Mouse (Mus musculus): ENCODE data around the gene Mef2a. TPM values are rescaled to one million over a fixed set of nuclear protein-coding genes. Genes with fewer than 3 reads are reported as not detected.

Mef2a gene
- polyA plus RNA-seq, 1 experiment from 2014 or later, result 22.4 TPM

- H3K4me1 ChIP-seq, result no peaks in the 10 kb centered on the region
- no peaks in the 10 kb centered on the region for H3K36me3 ChIP-seq (replicated peaks)
- H3K27ac ChIP-seq, result no peak overlapping the region
- WGBS, result 86% methylated on average over 7 of the region's 7 CpGs
- no peak for DNase-seq (ENCODE audit: extremely low spot score, low spot score)
- no peak overlapping the region for H3K4me3 ChIP-seq
- H3K9me3 ChIP-seq, result no peaks in the 10 kb centered on the region
- H3K27me3 ChIP-seq (ENCODE audit: poor library complexity, severe bottlenecking), result no peaks in the 10 kb centered on the region
Observed at GRCm38 (mm10) chr7:67390095-67390494, 17.4 kb upstream of the Mef2a start.

- Histone ChIP-seq H3K4me3 (no peak overlapping the region), H3K27me3 (ENCODE audit: poor library complexity, severe bottlenecking) (no peaks in the 10 kb centered on the region), H3K36me3 (replicated peaks) (no peaks in the 10 kb centered on the region), H3K27ac (no peak overlapping the region), H3K4me1 (no peaks in the 10 kb centered on the region), H3K9me3 (no peaks in the 10 kb centered on the region)
- DNase-seq (ENCODE audit: extremely low spot score, low spot score), result no peak
- 82% methylated on average over 6 of the region's 6 CpGs for WGBS
Observed at GRCm38 (mm10) chr7:67384942-67385872, 12.5 kb upstream of the Mef2a start.

DNA sequence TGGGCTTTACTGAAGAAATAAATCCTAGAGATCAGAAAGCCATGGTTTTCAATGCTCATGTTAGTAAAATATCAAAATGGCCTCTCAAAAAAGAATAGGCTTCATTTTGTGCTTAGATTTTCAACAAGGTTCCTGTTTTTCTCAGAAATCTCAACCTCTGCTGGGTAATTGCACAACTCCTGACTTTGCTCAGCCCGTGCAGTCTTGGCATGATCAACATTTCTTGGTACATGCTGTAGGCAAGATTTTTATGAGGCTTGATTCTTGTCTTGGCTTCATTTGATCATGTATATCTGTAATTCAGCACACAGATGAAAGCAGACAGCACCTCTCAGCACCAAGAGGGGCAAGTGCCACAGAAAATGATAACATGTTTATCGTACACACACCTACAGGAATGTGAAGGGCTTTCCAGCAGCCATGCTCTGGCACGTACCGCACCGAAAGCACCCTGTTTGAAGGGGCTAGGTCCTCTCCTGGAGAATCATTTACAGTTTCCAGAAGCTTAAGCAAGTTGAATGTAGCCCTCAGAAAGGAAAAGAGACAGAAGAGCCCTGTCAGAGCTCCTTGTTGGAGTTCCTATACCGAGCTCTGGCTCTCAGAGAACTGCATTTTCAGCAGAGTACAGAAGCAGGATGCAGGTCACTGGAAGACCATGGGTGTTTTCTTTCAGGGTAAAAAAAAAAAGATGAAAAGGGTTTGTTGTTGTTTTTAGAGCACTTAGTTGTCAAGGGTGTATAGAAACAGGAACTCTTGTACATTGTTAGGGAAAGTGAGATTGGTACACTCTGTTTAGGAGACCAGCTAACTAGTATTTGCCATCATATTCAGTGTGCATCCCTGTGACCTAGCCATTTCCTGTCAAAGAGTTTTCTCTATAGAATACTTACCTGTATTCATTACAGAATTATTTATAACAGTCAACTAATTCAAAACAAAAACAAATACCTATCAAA lies 7.8 kb upstream of the Mef2a start:
- Histone ChIP-seq H3K4me3 (no peak overlapping the region), H3K27me3 (ENCODE audit: poor library complexity, severe bottlenecking) (no peaks in the 10 kb centered on the region), H3K27ac (no peak overlapping the region), H3K9me3 (no peaks in the 10 kb centered on the region), H3K36me3 (replicated peaks) (no peaks in the 10 kb centered on the region), H3K4me1 (no peaks in the 10 kb centered on the region)
- no peak for DNase-seq (ENCODE audit: extremely low spot score, low spot score)
- WGBS, result 93% methylated on average over 6 of the region's 6 CpGs

DNA sequence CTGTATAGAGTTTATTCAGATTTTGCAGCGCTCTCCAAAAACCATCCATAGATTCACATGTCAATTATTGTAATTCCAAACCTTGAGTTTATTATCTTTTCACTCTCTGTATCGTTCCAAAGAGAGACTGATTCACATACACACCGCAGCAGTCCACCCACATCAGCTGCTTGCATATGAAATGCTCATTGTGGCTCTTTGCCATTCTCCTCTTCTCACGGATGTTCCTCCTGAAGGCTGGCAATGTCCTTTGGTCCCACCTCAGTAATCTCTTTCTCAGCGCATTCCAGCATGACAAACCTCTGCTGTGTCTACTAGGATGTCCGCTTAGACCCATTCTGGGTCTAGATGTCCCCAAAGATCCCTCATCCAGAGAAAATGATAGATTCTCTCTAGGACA lies 4.1 kb upstream of the Mef2a start:
- no peak for DNase-seq (ENCODE audit: extremely low spot score, low spot score)
- Histone ChIP-seq H3K9me3 (no peaks in the 10 kb centered on the region), H3K27me3 (ENCODE audit: poor library complexity, severe bottlenecking) (no peaks in the 10 kb centered on the region; the same call in 1 of the 2 replicates), H3K27ac (no peak overlapping the region), H3K36me3 (replicated peaks) (no peaks in the 10 kb centered on the region), H3K4me3 (no peak overlapping the region), H3K4me1 (peaks cover 13% of the 10 kb centered on the region)
- 90% methylated on average over 6 of the region's 6 CpGs for WGBS

- H3K27me3 ChIP-seq (ENCODE audit: poor library complexity, severe bottlenecking), result no peaks in the 10 kb centered on the region; the same call in 1 of the 2 replicates
- WGBS, result 45% methylated on average over 5 of the region's 5 CpGs
- no peaks in the 10 kb centered on the region for H3K9me3 ChIP-seq
- H3K36me3 ChIP-seq (replicated peaks), result no peaks in the 10 kb centered on the region
- H3K27ac ChIP-seq, result peak overlapping the region; percentile 98
- H3K4me1 ChIP-seq, result peaks cover 25% of the 10 kb centered on the region
- no peak for DNase-seq (ENCODE audit: extremely low spot score, low spot score)
- peak overlapping the region; percentile 87; the same call in 1 of the 2 replicates for H3K4me3 ChIP-seq
Observed at GRCm38 (mm10) chr7:67373975-67374374, 1.3 kb upstream of the Mef2a start.

DNA sequence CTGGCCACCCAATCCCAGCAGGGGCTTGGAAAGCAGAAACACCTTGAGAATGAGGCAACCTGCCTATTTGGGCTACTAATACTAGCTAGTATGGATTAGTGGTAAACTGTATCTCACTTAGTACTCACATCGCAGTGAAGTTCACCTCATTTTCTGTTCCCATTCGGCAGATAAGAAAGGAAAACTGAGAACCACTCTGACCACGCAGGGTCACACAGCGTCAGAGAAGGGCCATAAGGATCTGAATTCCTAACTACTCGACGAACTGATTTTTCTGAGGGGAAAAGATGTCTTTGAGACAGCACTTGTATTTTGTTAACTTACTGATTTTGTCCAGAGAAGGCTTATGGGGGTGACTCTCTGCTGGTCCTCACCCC lies 914 bp upstream of the Mef2a start:
- DNase-seq (ENCODE audit: extremely low spot score, low spot score), result no peak
- peak overlapping the region; percentile 98 for H3K27ac ChIP-seq

DNA sequence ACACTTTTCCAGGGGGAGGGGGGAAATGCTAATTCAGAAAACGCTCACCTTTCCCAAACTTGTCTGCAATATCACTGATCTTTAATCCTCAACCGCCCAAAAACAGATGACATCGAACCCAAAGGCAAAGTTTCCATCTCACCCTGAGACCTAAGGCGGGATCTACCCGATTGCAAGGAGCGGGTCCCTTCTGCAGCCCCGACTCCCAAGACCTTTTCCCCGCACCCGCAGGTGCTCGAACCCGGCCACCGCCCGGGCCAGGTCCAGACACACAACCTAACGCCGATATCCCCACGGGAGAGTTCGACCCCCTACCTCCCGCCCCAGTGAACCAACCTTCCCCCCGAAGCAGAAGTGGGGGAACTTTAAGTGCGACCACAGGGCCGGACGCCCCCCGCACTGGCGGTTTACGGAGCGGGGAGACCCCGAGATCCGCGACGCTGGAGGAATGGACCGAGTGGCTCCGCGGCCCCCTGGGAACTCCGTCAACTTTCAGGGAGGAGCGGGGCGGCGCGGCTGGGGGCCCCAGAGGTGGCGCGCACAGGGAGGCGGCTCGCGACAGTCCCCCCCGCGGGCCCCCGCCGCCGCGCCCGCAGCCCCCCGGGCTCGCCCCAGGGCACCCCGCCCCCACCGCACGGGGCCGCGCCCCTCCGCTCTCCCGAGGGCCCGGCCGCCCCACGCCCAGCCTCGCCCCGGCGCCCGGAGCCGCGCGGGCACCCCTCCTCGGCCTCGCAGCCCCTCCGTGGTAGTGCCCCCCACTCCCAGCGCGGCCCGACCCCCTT lies 576 bp downstream of the Mef2a start:
- Histone ChIP-seq H3K27ac (peak overlapping the region; percentile 98), H3K9me3 (no peaks in the 10 kb centered on the region), H3K4me1 (peaks cover 25% of the 10 kb centered on the region), H3K4me3 (peak overlapping the region; percentile 87), H3K27me3 (ENCODE audit: poor library complexity, severe bottlenecking) (no peaks in the 10 kb centered on the region; the same call in 1 of the 2 replicates), H3K36me3 (replicated peaks) (0 out of 2 replicates have a peak, but pooled peaks cover 2% of the 10 kb centered on the region)
- DNase-seq (ENCODE audit: extremely low spot score, low spot score), result peak; percentile 23
- WGBS, result 1% methylated on average over 62 of the region's 75 CpGs

More for the DNA sequence above, 914 bp upstream of the Mef2a start:
- H3K27me3 ChIP-seq (ENCODE audit: poor library complexity, severe bottlenecking), result no peaks in the 10 kb centered on the region; the same call in 1 of the 2 replicates
- peaks cover 25% of the 10 kb centered on the region for H3K4me1 ChIP-seq
- WGBS, result 31% methylated on average over 6 of the region's 6 CpGs
- no peaks in the 10 kb centered on the region for H3K9me3 ChIP-seq
- no peaks in the 10 kb centered on the region for H3K36me3 ChIP-seq (replicated peaks)
- H3K4me3 ChIP-seq, result peak overlapping the region; percentile 87

GRCm38 (mm10) chr7:67371351-67371890 lies 1.2 kb downstream of the Mef2a start:
- Histone ChIP-seq H3K4me1 (peaks cover 25% of the 10 kb centered on the region), H3K9me3 (no peaks in the 10 kb centered on the region), H3K27ac (peak overlapping the region; percentile 98; the same call in 1 of the 2 replicates), H3K4me3 (peak overlapping the region; percentile 87), H3K27me3 (ENCODE audit: poor library complexity, severe bottlenecking) (no peaks in the 10 kb centered on the region; the same call in 1 of the 2 replicates), H3K36me3 (replicated peaks) (0 out of 2 replicates have a peak, but pooled peaks cover 5% of the 10 kb centered on the region)
- WGBS, result 20% methylated on average over 10 of the region's 10 CpGs
- no peak for DNase-seq (ENCODE audit: extremely low spot score, low spot score)

DNA sequence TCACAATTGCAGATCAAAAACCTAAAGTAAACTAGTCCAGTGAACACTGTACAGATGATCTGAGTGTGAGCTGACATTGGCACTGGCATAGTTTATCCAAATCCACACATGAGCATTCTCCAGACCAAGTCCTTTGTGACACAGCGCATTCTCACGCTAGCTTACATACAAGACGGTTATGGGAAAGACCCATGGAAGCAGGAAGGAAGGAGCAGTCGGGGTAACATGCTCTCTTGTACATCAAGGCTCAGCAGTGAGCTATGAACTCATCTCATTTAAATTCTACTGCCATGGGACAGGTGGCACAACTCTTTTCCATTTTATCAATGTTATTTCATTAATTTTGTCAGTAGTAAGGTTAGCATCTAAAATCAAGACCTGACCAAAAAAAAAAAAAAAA lies 3.0 kb downstream of the Mef2a start:
- Histone ChIP-seq H3K27me3 (ENCODE audit: poor library complexity, severe bottlenecking) (no peaks in the 10 kb centered on the region), H3K4me1 (peaks cover 25% of the 10 kb centered on the region), H3K27ac (no peak overlapping the region), H3K36me3 (replicated peaks) (0 out of 2 replicates have a peak, but pooled peaks cover 5% of the 10 kb centered on the region), H3K4me3 (no peak overlapping the region), H3K9me3 (no peaks in the 10 kb centered on the region)
- 83% methylated on average over 4 of the region's 4 CpGs for WGBS
- DNase-seq (ENCODE audit: extremely low spot score, low spot score), result no peak

DNA sequence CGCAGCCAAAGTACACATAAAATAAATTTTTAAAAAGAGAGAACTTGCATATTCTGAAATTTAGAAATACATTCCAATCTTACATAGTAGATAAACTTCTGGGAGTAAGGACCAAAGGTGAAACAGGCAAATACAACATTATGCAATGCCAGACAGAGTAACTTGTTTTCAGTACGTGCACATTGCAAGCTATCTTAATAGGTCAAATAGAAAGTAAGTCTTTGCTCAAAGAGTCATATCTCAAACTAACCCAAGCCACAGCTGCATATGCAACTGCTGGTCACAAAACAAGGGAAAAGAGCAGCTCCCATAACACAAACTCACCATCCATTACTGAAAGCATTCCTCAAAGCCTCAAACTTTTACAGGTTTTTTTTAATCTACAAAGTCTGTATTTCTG lies 4.3 kb downstream of the Mef2a start:
- no peaks in the 10 kb centered on the region for H3K9me3 ChIP-seq
- 0 out of 2 replicates have a peak, but pooled peaks cover 5% of the 10 kb centered on the region for H3K36me3 ChIP-seq (replicated peaks)
- 95% methylated on average over 2 of the region's 2 CpGs for WGBS
- H3K4me1 ChIP-seq, result peaks cover 22% of the 10 kb centered on the region
- no peak overlapping the region for H3K4me3 ChIP-seq
- no peaks in the 10 kb centered on the region for H3K27me3 ChIP-seq (ENCODE audit: poor library complexity, severe bottlenecking)
- DNase-seq (ENCODE audit: extremely low spot score, low spot score), result no peak
- no peak overlapping the region for H3K27ac ChIP-seq

DNA sequence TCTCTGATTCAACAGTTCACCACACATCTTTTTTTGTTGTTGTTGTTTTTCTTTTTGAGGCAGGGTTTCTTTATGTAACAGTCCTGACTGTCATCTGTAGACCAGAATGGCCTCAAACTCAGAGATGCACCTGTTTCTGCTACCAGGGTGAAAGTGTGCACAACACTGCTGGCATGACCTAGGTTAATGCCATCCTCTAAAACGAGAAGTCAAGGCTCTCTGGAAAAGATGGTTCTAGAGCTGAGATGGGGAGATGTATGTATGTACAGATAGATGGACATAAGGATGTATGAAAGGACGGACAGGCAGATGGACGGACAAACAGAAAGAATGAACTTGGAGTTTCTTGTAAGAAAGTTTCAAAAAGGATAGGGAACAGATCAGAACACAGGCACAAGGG lies 12.1 kb downstream of the Mef2a start:
- 94% methylated on average over 3 of the region's 3 CpGs for WGBS

DNA sequence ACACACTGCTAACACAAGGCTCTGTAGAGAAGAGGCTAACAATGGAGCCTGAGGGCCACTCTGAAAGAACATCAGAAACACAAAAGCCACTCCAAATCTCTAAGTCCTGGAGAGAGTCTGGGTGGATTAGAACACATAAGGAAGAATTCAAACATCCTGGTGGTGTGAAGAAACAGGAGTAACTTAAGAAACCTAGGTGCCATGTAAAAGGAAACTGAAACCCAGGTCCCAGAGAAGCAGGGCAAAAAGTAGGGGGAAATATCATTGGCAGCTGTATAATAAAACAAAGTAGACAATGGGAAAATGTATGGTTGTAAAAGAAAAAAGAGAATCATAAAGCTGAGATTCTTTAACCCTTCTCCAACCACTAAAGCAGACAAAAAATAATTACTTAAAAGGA lies 12.8 kb downstream of the Mef2a start:
- DNase-seq (ENCODE audit: extremely low spot score, low spot score), result no peak
- peaks cover 10% of the 10 kb centered on the region; the same call in 1 of the 2 replicates for H3K4me1 ChIP-seq
- peaks cover 14% of the 10 kb centered on the region for H3K9me3 ChIP-seq
- H3K27ac ChIP-seq, result no peak overlapping the region
- peaks cover 11% of the 10 kb centered on the region for H3K36me3 ChIP-seq (replicated peaks)
- no peak overlapping the region for H3K4me3 ChIP-seq
- H3K27me3 ChIP-seq (ENCODE audit: poor library complexity, severe bottlenecking), result no peaks in the 10 kb centered on the region

More for the DNA sequence above, 12.1 kb downstream of the Mef2a start:
- no peak overlapping the region for H3K4me3 ChIP-seq
- no peaks in the 10 kb centered on the region for H3K27me3 ChIP-seq (ENCODE audit: poor library complexity, severe bottlenecking)
- H3K4me1 ChIP-seq, result peaks cover 10% of the 10 kb centered on the region; the same call in 1 of the 2 replicates
- H3K9me3 ChIP-seq, result peaks cover 13% of the 10 kb centered on the region
- H3K36me3 ChIP-seq (replicated peaks), result peaks cover 9% of the 10 kb centered on the region
- DNase-seq (ENCODE audit: extremely low spot score, low spot score), result no peak
- H3K27ac ChIP-seq, result no peak overlapping the region
